Mouse (Mus musculus) testis, postnatal 10 days (tissue): ENCODE results near the gene Zfp746.
"Not testable (repeated sequence)": the region's sequence is repeated elsewhere in the genome, so short reads cannot be mapped to it uniquely, and the experiment has no call there.

ENCODE experiments used
- DNase-seq: peaks from one replicate; pipeline ENCODE4 v3.0.0; 2021; ENCODE audit warnings: low spot score

Gene Zfp746

GRCm38 (mm10) chr6:48086471-48086878 lies at the start of gene Zfp746:
TSS of gene Zfp746 (minus strand) at chr6:48086593.
- DNase-seq = peak; percentile 98

GRCm38 (mm10) chr6:48121092-48121491 lies 34.7 kb upstream of the Zfp746 start:
- DNase-seq = not testable (repeated sequence)

GRCm38 (mm10) chr6:48116036-48116435 lies 29.6 kb upstream of the Zfp746 start:
- DNase-seq = no peak

- no peak for DNase-seq
Measured at GRCm38 (mm10) chr6:48086957-48087715, 743 bp upstream of the Zfp746 start.

GRCm38 (mm10) chr6:48085521-48086404 lies 630 bp downstream of the Zfp746 start:
- peak; percentile 78 for DNase-seq

GRCm38 (mm10) chr6:48083733-48084191 lies 2.6 kb downstream of the Zfp746 start:
- DNase-seq = no peak

GRCm38 (mm10) chr6:48081952-48082351 lies 4.4 kb downstream of the Zfp746 start:
- no peak for DNase-seq

GRCm38 (mm10) chr6:48081021-48081420 lies 5.4 kb downstream of the Zfp746 start:
- no peak for DNase-seq

GRCm38 (mm10) chr6:48073316-48073715 lies 13.1 kb downstream of the Zfp746 start:
- no peak for DNase-seq

- DNase-seq = no peak
Measured at GRCm38 (mm10) chr6:48067492-48067891, 18.9 kb downstream of the Zfp746 start.

- no peak for DNase-seq
Measured at GRCm38 (mm10) chr6:48065587-48066075, 20.8 kb downstream of the Zfp746 start.

GRCm38 (mm10) chr6:48064451-48064850 lies 21.9 kb downstream of the Zfp746 start:
- peak; percentile 48 for DNase-seq

- no peak for DNase-seq
Measured at GRCm38 (mm10) chr6:48063940-48064339, 22.5 kb downstream of the Zfp746 start.

- DNase-seq = no peak
Measured at GRCm38 (mm10) chr6:48060895-48061294, 25.5 kb downstream of the Zfp746 start.

GRCm38 (mm10) chr6:48060421-48060820 lies 26.0 kb downstream of the Zfp746 start:
- DNase-seq = no peak

- no peak for DNase-seq
Measured at GRCm38 (mm10) chr6:48052136-48052535, 34.3 kb downstream of the Zfp746 start.

- no peak for DNase-seq
Measured at GRCm38 (mm10) chr6:48051666-48052065, 34.7 kb downstream of the Zfp746 start.

- no peak for DNase-seq
Measured at GRCm38 (mm10) chr6:48049273-48050065, 36.9 kb downstream of the Zfp746 start.

- DNase-seq = peak; percentile 82
Measured at GRCm38 (mm10) chr6:48048426-48049272, 37.7 kb downstream of the Zfp746 start, which contains the start of gene Zfp777. TSS of gene Zfp777 (minus strand) at chr6:48048911.

GRCm38 (mm10) chr6:48047450-48048351 lies 38.7 kb downstream of the Zfp746 start:
- DNase-seq = peak; percentile 68
